Mouse (Mus musculus) embryonic facial prominence, embryonic 15.5 days (tissue): ENCODE measurements around the gene Homer2. TPM values are rescaled to one million over a fixed set of nuclear protein-coding genes. Genes with fewer than 3 reads are reported as not detected.

Experiments used
- ATAC-seq: fragments of 200-750 bp; cut with Nextera tagmentation; 2 replicates; pipeline ENCODE4 v1.8.0; 2017; ENCODE audit warnings: low read depth, moderate TSS enrichment; ENCODE audit not compliant: insufficient number of reproducible peaks, low FRiP score, low TSS enrichment
- H3K27ac ChIP-seq: fragments of 300-500 bp; sonication (generic); replicated peaks from 2 replicates; pipeline ENCODE4 v1.5.1; 2015; ENCODE audit warnings: mild to moderate bottlenecking, inconsistent platforms
- H3K27me3 ChIP-seq: fragments of 300-500 bp; sonication (generic); 2 replicates; pipeline ENCODE4 v1.6.1; 2015; ENCODE audit warnings: inconsistent platforms
- H3K36me3 ChIP-seq: fragments of 300-500 bp; sonication (generic); 2 replicates; pipeline ENCODE4 v1.6.1; 2015; ENCODE audit warnings: mild to moderate bottlenecking, inconsistent platforms
- H3K4me1 ChIP-seq: fragments of 300-500 bp; sonication (generic); 2 replicates; pipeline ENCODE4 v1.6.1; 2015; ENCODE audit warnings: inconsistent platforms
- H3K4me2 ChIP-seq: fragments of 300-500 bp; sonication (generic); replicated peaks from 2 replicates; pipeline ENCODE4 v1.6.1; 2015; ENCODE audit warnings: mild to moderate bottlenecking, inconsistent platforms
- H3K4me3 ChIP-seq: fragments of 300-500 bp; sonication (generic); replicated peaks from 2 replicates; pipeline ENCODE4 v1.5.1; 2015; ENCODE audit warnings: mild to moderate bottlenecking, inconsistent platforms
- H3K9ac ChIP-seq: fragments of 300-500 bp; sonication (generic); 2 replicates; pipeline ENCODE4 v1.6.1; 2015; ENCODE audit warnings: inconsistent platforms
- H3K9me3 ChIP-seq: fragments of 300-500 bp; sonication (generic); replicated peaks from 2 replicates; pipeline ENCODE4 v1.6.1; 2016; ENCODE audit warnings: inconsistent platforms
- WGBS: fragments of 180-500 bp; shearing (Covaris S2); methylation state at CpG from one replicate; pipeline ENCODE4 v1.1.7; 2015; 5-methylcytosine and 5-hydroxymethylcytosine counted together
- polyA plus RNA-seq: library from polyadenylated mRNA; unstranded; fragments of >200 nt; fragmentation: Nextera tagmentation; extraction: Ambion mirVana; gene quantifications from 2 replicates; pipeline ENCODE4 v1.2.1, GENCODE M21; 2015

Homer2 gene
- polyA plus RNA-seq, 1 experiment from 2014 or later: 30.8 TPM

GRCm38 (mm10) chr7:81725986-81726727 is 18.8 kb upstream of the Homer2 start:
- no peak overlapping the region for H3K4me2 ChIP-seq
- H3K4me3 ChIP-seq: no peak overlapping the region
- 70% methylated on average over 18 of the region's 18 CpGs for WGBS
- no peak for ATAC-seq
- H3K9ac ChIP-seq: no peak overlapping the region
- no peak overlapping the region for H3K27ac ChIP-seq
- H3K9me3 ChIP-seq: no peaks in the 10 kb centered on the region
- no peaks in the 10 kb centered on the region for H3K27me3 ChIP-seq
- H3K4me1 ChIP-seq: 0 out of 2 replicates have a peak, but pooled peaks cover under 1% of the 10 kb centered on the region
- H3K36me3 ChIP-seq: no peaks in the 10 kb centered on the region

GRCm38 (mm10) chr7:81723851-81724250 is 16.5 kb upstream of the Homer2 start:
- Histone ChIP-seq H3K9me3 (no peaks in the 10 kb centered on the region), H3K27me3 (no peaks in the 10 kb centered on the region), H3K27ac (no peak overlapping the region), H3K36me3 (no peaks in the 10 kb centered on the region), H3K9ac (no peak overlapping the region), H3K4me2 (no peak overlapping the region), H3K4me1 (0 out of 2 replicates have a peak, but pooled peaks cover 4% of the 10 kb centered on the region), H3K4me3 (no peak overlapping the region)
- WGBS: 89% methylated on average over 10 of the region's 10 CpGs
- ATAC-seq: no peak

- Histone ChIP-seq H3K4me3 (no peak overlapping the region), H3K27ac (no peak overlapping the region), H3K4me2 (no peak overlapping the region), H3K36me3 (no peaks in the 10 kb centered on the region), H3K4me1 (0 out of 2 replicates have a peak, but pooled peaks cover 4% of the 10 kb centered on the region), H3K27me3 (no peaks in the 10 kb centered on the region), H3K9me3 (no peaks in the 10 kb centered on the region), H3K9ac (no peak overlapping the region)
- ATAC-seq: no peak
- WGBS: 47% methylated on average over 5 of the region's 5 CpGs
These were observed 13.9 kb upstream of the Homer2 start for GRCm38 (mm10) chr7:81721271-81721670.

GRCm38 (mm10) chr7:81719216-81719661 is 11.9 kb upstream of the Homer2 start:
- H3K9me3 ChIP-seq: no peaks in the 10 kb centered on the region
- H3K27ac ChIP-seq: no peak overlapping the region
- H3K4me1 ChIP-seq: 0 out of 2 replicates have a peak, but pooled peaks cover 4% of the 10 kb centered on the region
- no peak overlapping the region for H3K4me2 ChIP-seq
- H3K4me3 ChIP-seq: no peak overlapping the region
- H3K9ac ChIP-seq: no peak overlapping the region
- no peaks in the 10 kb centered on the region for H3K27me3 ChIP-seq
- WGBS: 82% methylated on average over 1 of the region's 1 CpGs
- ATAC-seq: no peak
- H3K36me3 ChIP-seq: no peaks in the 10 kb centered on the region

- Histone ChIP-seq H3K27ac (no peak overlapping the region), H3K4me3 (no peak overlapping the region), H3K9me3 (no peaks in the 10 kb centered on the region), H3K4me2 (no peak overlapping the region), H3K27me3 (no peaks in the 10 kb centered on the region), H3K36me3 (no peaks in the 10 kb centered on the region), H3K9ac (no peak overlapping the region), H3K4me1 (0 out of 2 replicates have a peak, but pooled peaks cover 4% of the 10 kb centered on the region)
- no peak for ATAC-seq
- 66% methylated on average over 1 of the region's 1 CpGs for WGBS
These were observed 11.3 kb upstream of the Homer2 start for GRCm38 (mm10) chr7:81718657-81719056.

- H3K36me3 ChIP-seq: no peaks in the 10 kb centered on the region
- no peak overlapping the region for H3K4me3 ChIP-seq
- H3K9me3 ChIP-seq: no peaks in the 10 kb centered on the region
- ATAC-seq: no peak
- H3K4me1 ChIP-seq: peaks cover 6% of the 10 kb centered on the region; the same call in 1 of the 2 replicates
- no peak overlapping the region for H3K27ac ChIP-seq
- no peak overlapping the region for H3K4me2 ChIP-seq
- WGBS: 86% methylated on average over 4 of the region's 4 CpGs
- H3K27me3 ChIP-seq: peaks cover 28% of the 10 kb centered on the region
- H3K9ac ChIP-seq: no peak overlapping the region
These were observed 2.8 kb upstream of the Homer2 start for GRCm38 (mm10) chr7:81710166-81710565.

GRCm38 (mm10) chr7:81708165-81708564 is 838 bp upstream of the Homer2 start:
- Histone ChIP-seq H3K4me1 (peaks cover 6% of the 10 kb centered on the region; the same call in 1 of the 2 replicates), H3K9ac (no peak overlapping the region), H3K9me3 (no peaks in the 10 kb centered on the region), H3K27me3 (peaks cover 33% of the 10 kb centered on the region), H3K27ac (no peak overlapping the region), H3K4me3 (no peak overlapping the region), H3K4me2 (no peak overlapping the region), H3K36me3 (no peaks in the 10 kb centered on the region)
- ATAC-seq: no peak

- peaks cover 33% of the 10 kb centered on the region for H3K27me3 ChIP-seq
- peaks cover 6% of the 10 kb centered on the region; the same call in 1 of the 2 replicates for H3K4me1 ChIP-seq
- H3K36me3 ChIP-seq: no peaks in the 10 kb centered on the region
- H3K4me2 ChIP-seq: peak overlapping the region; percentile 93
- peak overlapping the region; percentile 65 for H3K4me3 ChIP-seq
- no peaks in the 10 kb centered on the region for H3K9me3 ChIP-seq
- H3K9ac ChIP-seq: peak overlapping the region; percentile 48
- WGBS: under 1% methylated on average over 91 of the region's 114 CpGs
- peak; percentile 52 for ATAC-seq
- peak overlapping the region; percentile 58; the same call in 1 of the 2 replicates for H3K27ac ChIP-seq
These were observed 623 bp downstream of the Homer2 start for GRCm38 (mm10) chr7:81706416-81707391.

- H3K27me3 ChIP-seq: peaks cover 33% of the 10 kb centered on the region
- H3K4me3 ChIP-seq: peak overlapping the region; percentile 65
- H3K9ac ChIP-seq: peak overlapping the region; percentile 48; the same call in 1 of the 2 replicates
- no peaks in the 10 kb centered on the region for H3K36me3 ChIP-seq
- peak overlapping the region; percentile 58; the same call in 1 of the 2 replicates for H3K27ac ChIP-seq
- 29% methylated on average over 12 of the region's 12 CpGs for WGBS
- H3K4me1 ChIP-seq: peaks cover 6% of the 10 kb centered on the region; the same call in 1 of the 2 replicates
- no peaks in the 10 kb centered on the region for H3K9me3 ChIP-seq
- no peak for ATAC-seq
- peak overlapping the region; percentile 93 for H3K4me2 ChIP-seq
These were observed 1.3 kb downstream of the Homer2 start for GRCm38 (mm10) chr7:81706027-81706415.

GRCm38 (mm10) chr7:81698357-81698756 is 9.0 kb downstream of the Homer2 start:
- Histone ChIP-seq H3K4me3 (no peak overlapping the region), H3K4me1 (no peaks in the 10 kb centered on the region), H3K27me3 (0 out of 2 replicates have a peak, but pooled peaks cover 2% of the 10 kb centered on the region), H3K4me2 (no peak overlapping the region), H3K27ac (no peak overlapping the region), H3K36me3 (no peaks in the 10 kb centered on the region), H3K9ac (no peak overlapping the region), H3K9me3 (no peaks in the 10 kb centered on the region)
- ATAC-seq: no peak
- 84% methylated on average over 13 of the region's 13 CpGs for WGBS

GRCm38 (mm10) chr7:81697954-81698353 is 9.4 kb downstream of the Homer2 start:
- Histone ChIP-seq H3K9ac (no peak overlapping the region), H3K4me1 (no peaks in the 10 kb centered on the region), H3K4me3 (no peak overlapping the region), H3K36me3 (no peaks in the 10 kb centered on the region), H3K27me3 (no peaks in the 10 kb centered on the region), H3K9me3 (no peaks in the 10 kb centered on the region), H3K27ac (no peak overlapping the region), H3K4me2 (no peak overlapping the region)
- peak; percentile 69 for ATAC-seq
- 47% methylated on average over 4 of the region's 4 CpGs for WGBS
